Mouse (Mus musculus) myocyte (in vitro differentiated cells): ENCODE measurements around the gene Blvrb.

ENCODE experiments used
- CEBPB ChIP-seq: IDR thresholded peaks from 2 replicates; pipeline ENCODE4 v1.6.1; 2011; ENCODE audit warnings: mild to moderate bottlenecking, moderate library complexity; ENCODE audit not compliant: poor library complexity, insufficient read depth, severe bottlenecking
- E2F4 ChIP-seq: IDR thresholded peaks from one replicate; pipeline ENCODE4 v1.6.1; 2011; ENCODE audit warnings: mild to moderate bottlenecking, control low read depth, moderate library complexity; ENCODE audit not compliant: insufficient read depth
- MAX ChIP-seq: IDR thresholded peaks from one replicate; pipeline ENCODE4 v1.6.1; 2011; ENCODE audit warnings: low read depth, mild to moderate bottlenecking, control low read depth
- MYOD1 ChIP-seq, 3 experiments: IDR thresholded peaks; one replicate each; pipeline ENCODE4 v1.6.1; 2011; ENCODE audit warnings: control low read depth in 2 of 3, low read depth in 2 of 3, mild to moderate bottlenecking in 2 of 3, moderate library complexity in 1 of 3; ENCODE audit not compliant: insufficient read length in 2 of 3, control insufficient read depth in 1 of 3
- MYOG ChIP-seq, 3 experiments: IDR thresholded peaks; one replicate each; pipeline ENCODE4 v1.6.1; 2011; ENCODE audit warnings: control low read depth in 2 of 3, low read depth in 2 of 3, mild to moderate bottlenecking in 2 of 3; ENCODE audit not compliant: insufficient read length in 2 of 3, control insufficient read depth in 1 of 3, insufficient read depth in 1 of 3
- POLR2A ChIP-seq: IDR thresholded peaks from one replicate; pipeline ENCODE4 v1.6.1; 2011; ENCODE audit warnings: low read depth, mild to moderate bottlenecking, control low read depth, moderate library complexity; ENCODE audit not compliant: insufficient read length
- POLR2AphosphoS2 ChIP-seq: IDR thresholded peaks from one replicate; pipeline ENCODE4 v1.6.1; 2011; ENCODE audit warnings: low read depth, control low read depth; ENCODE audit not compliant: insufficient read length
- REST ChIP-seq: IDR thresholded peaks from one replicate; pipeline ENCODE4 v1.6.1; 2011; ENCODE audit warnings: mild to moderate bottlenecking, control low read depth, moderate library complexity; ENCODE audit not compliant: insufficient read depth, insufficient read length
- SRF ChIP-seq: IDR thresholded peaks from one replicate; pipeline ENCODE4 v1.6.1; 2011; ENCODE audit warnings: low read depth; ENCODE audit not compliant: control insufficient read depth, insufficient read length
- TCF12 ChIP-seq: IDR thresholded peaks from one replicate; pipeline ENCODE4 v1.6.1; 2011; ENCODE audit warnings: mild to moderate bottlenecking, control low read depth; ENCODE audit not compliant: poor library complexity, insufficient read depth, severe bottlenecking
- USF1 ChIP-seq: IDR thresholded peaks from one replicate; pipeline ENCODE4 v1.6.1; 2011; ENCODE audit warnings: low read depth, mild to moderate bottlenecking, control low read depth, moderate library complexity

- TF ChIP-seq E2F4 (no peak), CEBPB (no peak), POLR2A (no peak), SRF (no peak), MYOD1 (IDR thresholded peaks at IDR 0.05; ENCODE audit: control insufficient read depth in 1 of 3, insufficient read length in 2 of 3, low read depth in 2 of 3) (no peak), POLR2AphosphoS2 (no peak), MYOG (IDR thresholded peaks at IDR 0.05; ENCODE audit: control insufficient read depth in 1 of 3, insufficient read depth in 1 of 3, insufficient read length in 2 of 3, low read depth in 2 of 3) (no peak), TCF12 (no peak), USF1 (no peak), MAX (no peak), REST (no peak)
Measured at GRCm38 (mm10) chr7:27404203-27404942, 43.4 kb upstream of the Blvrb start.
